Mouse (Mus musculus): ENCODE measurements around the gene Usp32. TPM values are rescaled to one million over a fixed set of nuclear protein-coding genes. Genes with fewer than 3 reads are reported as not detected.
A peak's percentile ranks its signal among the peaks of the same experiment; 100 is the strongest.
"Not testable (repeated sequence)": the region's sequence is repeated elsewhere in the genome, so short reads cannot be mapped to it uniquely, and the experiment has no call there.

The Usp32 gene
- total RNA-seq (2021): 10 to 100 TPM; 85.3 to 88.8 TPM

- DNase-seq (ENCODE audit: extremely low spot score in 1 of 2, low spot score in 1 of 2): peak; percentile 88 to 92
Observed at GRCm38 (mm10) chr11:85139581-85140540, at the start of gene Usp32. Gene Usp32, minus strand, starts transcription at chr11:85140161.

- no peak for DNase-seq (ENCODE audit: extremely low spot score in 1 of 2, low spot score in 1 of 2)
Observed at GRCm38 (mm10) chr11:85189110-85189509, 49.1 kb upstream of the Usp32 start.

- no peak for DNase-seq (ENCODE audit: extremely low spot score in 1 of 2, low spot score in 1 of 2)
Observed at GRCm38 (mm10) chr11:85184839-85185238, 44.9 kb upstream of the Usp32 start.

- peak in 1 of 2 experiments; percentile 13 for DNase-seq (ENCODE audit: extremely low spot score in 1 of 2, low spot score in 1 of 2)
Observed at GRCm38 (mm10) chr11:85184082-85184481, 44.1 kb upstream of the Usp32 start.

GRCm38 (mm10) chr11:85183284-85183779 is 43.4 kb upstream of the Usp32 start:
- DNase-seq (ENCODE audit: extremely low spot score in 1 of 2, low spot score in 1 of 2): no peak

GRCm38 (mm10) chr11:85182617-85183283 is 42.8 kb upstream of the Usp32 start:
- peak; percentile 56 to 74 for DNase-seq (ENCODE audit: extremely low spot score in 1 of 2, low spot score in 1 of 2)

GRCm38 (mm10) chr11:85178413-85178812 is 38.5 kb upstream of the Usp32 start:
- no peak for DNase-seq (ENCODE audit: extremely low spot score in 1 of 2, low spot score in 1 of 2)

GRCm38 (mm10) chr11:85177761-85178160 is 37.8 kb upstream of the Usp32 start:
- DNase-seq (ENCODE audit: extremely low spot score in 1 of 2, low spot score in 1 of 2): no peak

- DNase-seq (ENCODE audit: extremely low spot score in 1 of 2, low spot score in 1 of 2): no peak
Observed at GRCm38 (mm10) chr11:85175941-85176340, 36.0 kb upstream of the Usp32 start.

- no peak for DNase-seq (ENCODE audit: extremely low spot score in 1 of 2, low spot score in 1 of 2)
Observed at GRCm38 (mm10) chr11:85170833-85171232, 30.9 kb upstream of the Usp32 start.

GRCm38 (mm10) chr11:85170058-85170740 is 30.2 kb upstream of the Usp32 start, which contains the start of gene 1700125H20Rik:
Gene 1700125H20Rik, plus strand, starts transcription at chr11:85170404.
- DNase-seq (ENCODE audit: extremely low spot score in 1 of 2, low spot score in 1 of 2): peak; percentile 80 to 94

- DNase-seq (ENCODE audit: extremely low spot score in 1 of 2, low spot score in 1 of 2): no peak
Observed at GRCm38 (mm10) chr11:85167503-85167902, 27.5 kb upstream of the Usp32 start.

- no peak for DNase-seq (ENCODE audit: extremely low spot score in 1 of 2, low spot score in 1 of 2)
Observed at GRCm38 (mm10) chr11:85164371-85164770, 24.4 kb upstream of the Usp32 start.

- DNase-seq (ENCODE audit: extremely low spot score in 1 of 2, low spot score in 1 of 2): not testable (repeated sequence)
Observed at GRCm38 (mm10) chr11:85163014-85163413, 23.1 kb upstream of the Usp32 start.

- DNase-seq (ENCODE audit: extremely low spot score in 1 of 2, low spot score in 1 of 2): no peak
Observed at GRCm38 (mm10) chr11:85157301-85157700, 17.3 kb upstream of the Usp32 start.

- no peak for DNase-seq (ENCODE audit: extremely low spot score in 1 of 2, low spot score in 1 of 2)
Observed at GRCm38 (mm10) chr11:85152256-85152930, 12.4 kb upstream of the Usp32 start.

- DNase-seq (ENCODE audit: extremely low spot score in 1 of 2, low spot score in 1 of 2): peak; percentile 8 to 14
Observed at GRCm38 (mm10) chr11:85138776-85139474, 1.0 kb downstream of the Usp32 start.

- DNase-seq (ENCODE audit: extremely low spot score in 1 of 2, low spot score in 1 of 2): no peak
Observed at GRCm38 (mm10) chr11:85131542-85131941, 8.4 kb downstream of the Usp32 start.

GRCm38 (mm10) chr11:85128883-85129282 is 11.1 kb downstream of the Usp32 start:
- DNase-seq (ENCODE audit: extremely low spot score in 1 of 2, low spot score in 1 of 2): no peak

Data from layer of hippocampus, postnatal 25 days (tissue).